Mouse (Mus musculus): ENCODE measurements around the gene Krt36. TPM values are rescaled to one million over a fixed set of nuclear protein-coding genes. Genes with fewer than 3 reads are reported as not detected.

Krt36 gene
- polyA plus RNA-seq, 1 experiment = not detected

- no peak within 1 kb of the TSS for H3K4me3 ChIP-seq (ENCODE audit: insufficient read depth, low read length)
- no peaks in the 10 kb centered on the region for H3K4me1 ChIP-seq (ENCODE audit: control insufficient read depth, insufficient read depth, low read length)
- no peak within 1 kb of the TSS for H3K27ac ChIP-seq (ENCODE audit: insufficient read depth, low read length)
- TF ChIP-seq POLR2A (IDR thresholded peaks at IDR 0.05; ENCODE audit: low read depth, low read length) (no peak), CTCF (IDR thresholded peaks at IDR 0.05; ENCODE audit: borderline replicate concordance, insufficient read depth, low read length) (no peak)
Observed at GRCm38 (mm10) chr11:100096141-100096540, 9.3 kb downstream of the Krt36 start, which contains the start of gene Krt35. Krt35 (minus strand) TSS chr11:100096241.

GRCm38 (mm10) chr11:100088378-100089025 is 16.9 kb downstream of the Krt36 start:
- Histone ChIP-seq H3K27ac (ENCODE audit: insufficient read depth, low read length) (no peak overlapping the region), H3K4me3 (ENCODE audit: insufficient read depth, low read length) (no peak overlapping the region), H3K4me1 (ENCODE audit: control insufficient read depth, insufficient read depth, low read length) (no peaks in the 10 kb centered on the region)
- TF ChIP-seq POLR2A (IDR thresholded peaks at IDR 0.05; ENCODE audit: low read depth, low read length) (no peak), CTCF (IDR thresholded peaks at IDR 0.05; ENCODE audit: borderline replicate concordance, insufficient read depth, low read length) (no peak)

GRCm38 (mm10) chr11:100087861-100088260 is 17.6 kb downstream of the Krt36 start, which contains the start of gene Krt32:
Krt32 (minus strand) TSS chr11:100088226.
- Histone ChIP-seq H3K4me3 (ENCODE audit: insufficient read depth, low read length) (no peak within 1 kb of the TSS), H3K4me1 (ENCODE audit: control insufficient read depth, insufficient read depth, low read length) (no peaks in the 10 kb centered on the region), H3K27ac (ENCODE audit: insufficient read depth, low read length) (no peak within 1 kb of the TSS)
- TF ChIP-seq POLR2A (IDR thresholded peaks at IDR 0.05; ENCODE audit: low read depth, low read length) (no peak), CTCF (IDR thresholded peaks at IDR 0.05; ENCODE audit: borderline replicate concordance, insufficient read depth, low read length) (no peak)

GRCm38 (mm10) chr11:100073873-100074272 is 31.6 kb downstream of the Krt36 start:
- H3K4me3 ChIP-seq (ENCODE audit: insufficient read depth, low read length) = no peak overlapping the region
- H3K4me1 ChIP-seq (ENCODE audit: control insufficient read depth, insufficient read depth, low read length) = no peaks in the 10 kb centered on the region
- no peak overlapping the region for H3K27ac ChIP-seq (ENCODE audit: insufficient read depth, low read length)
- TF ChIP-seq CTCF (IDR thresholded peaks at IDR 0.05; ENCODE audit: borderline replicate concordance, insufficient read depth, low read length) (no peak), POLR2A (IDR thresholded peaks at IDR 0.05; ENCODE audit: low read depth, low read length) (no peak)

- no peak for TF ChIP-seq CTCF (IDR thresholded peaks at IDR 0.05; ENCODE audit: borderline replicate concordance, insufficient read depth, low read length)
- TF ChIP-seq POLR2A (IDR thresholded peaks at IDR 0.05; ENCODE audit: low read depth, low read length) = no peak
- Histone ChIP-seq H3K4me3 (ENCODE audit: insufficient read depth, low read length) (no peak overlapping the region), H3K27ac (ENCODE audit: insufficient read depth, low read length) (no peak overlapping the region), H3K4me1 (ENCODE audit: control insufficient read depth, insufficient read depth, low read length) (no peaks in the 10 kb centered on the region)
Observed at GRCm38 (mm10) chr11:100067293-100068036, 38.0 kb downstream of the Krt36 start.

GRCm38 (mm10) chr11:100066236-100067010 is 39.0 kb downstream of the Krt36 start:
- no peaks in the 10 kb centered on the region for H3K4me1 ChIP-seq (ENCODE audit: control insufficient read depth, insufficient read depth, low read length)
- TF ChIP-seq CTCF (IDR thresholded peaks at IDR 0.05; ENCODE audit: borderline replicate concordance, insufficient read depth, low read length) (no peak), POLR2A (IDR thresholded peaks at IDR 0.05; ENCODE audit: low read depth, low read length) (no peak)
- no peak overlapping the region for H3K27ac ChIP-seq (ENCODE audit: insufficient read depth, low read length)
- no peak overlapping the region for H3K4me3 ChIP-seq (ENCODE audit: insufficient read depth, low read length)

- Histone ChIP-seq H3K27ac (ENCODE audit: insufficient read depth, low read length) (no peak overlapping the region), H3K4me3 (ENCODE audit: insufficient read depth, low read length) (no peak overlapping the region), H3K4me1 (ENCODE audit: control insufficient read depth, insufficient read depth, low read length) (peaks cover 11% of the 10 kb centered on the region)
- TF ChIP-seq CTCF (IDR thresholded peaks at IDR 0.05; ENCODE audit: borderline replicate concordance, insufficient read depth, low read length) (no peak), POLR2A (IDR thresholded peaks at IDR 0.05; ENCODE audit: low read depth, low read length) (no peak)
Observed at GRCm38 (mm10) chr11:100058875-100059274, 46.6 kb downstream of the Krt36 start.

GRCm38 (mm10) chr11:100055686-100056655 is 49.5 kb downstream of the Krt36 start:
- Histone ChIP-seq H3K4me3 (ENCODE audit: insufficient read depth, low read length) (no peak overlapping the region), H3K27ac (ENCODE audit: insufficient read depth, low read length) (peak overlapping the region; percentile 31; the same call in 1 of the 2 replicates), H3K4me1 (ENCODE audit: control insufficient read depth, insufficient read depth, low read length) (peaks cover 11% of the 10 kb centered on the region)
- no peak for TF ChIP-seq POLR2A (IDR thresholded peaks at IDR 0.05; ENCODE audit: low read depth, low read length)
- no peak for TF ChIP-seq CTCF (IDR thresholded peaks at IDR 0.05; ENCODE audit: borderline replicate concordance, insufficient read depth, low read length)

Other genes starting within 250 kb of the Krt36 start
- gene Gm11568, start 247.7 kb downstream of the Krt36 start, polyA plus RNA-seq (2011; ENCODE audit: insufficient read length, low read depth, missing spikeins) = not detected in 2 replicates
- gene Gm11559, start 241.2 kb downstream of the Krt36 start, polyA plus RNA-seq (2011; ENCODE audit: insufficient read length, low read depth, missing spikeins) = not detected in 2 replicates
- gene Krtap9-1, start 232.2 kb downstream of the Krt36 start, polyA plus RNA-seq (2011; ENCODE audit: insufficient read length, low read depth, missing spikeins) = not detected in 2 replicates
- gene Gm11567, start 226.4 kb downstream of the Krt36 start, polyA plus RNA-seq (2011; ENCODE audit: insufficient read length, low read depth, missing spikeins) = not detected in 2 replicates
- not detected in 2 replicates for gene Krtap31-1, start 197.7 kb downstream of the Krt36 start, polyA plus RNA-seq (2011; ENCODE audit: insufficient read length, low read depth, missing spikeins)
- not detected in 2 replicates for gene Gm11565, start 190.9 kb downstream of the Krt36 start, polyA plus RNA-seq (2011; ENCODE audit: insufficient read length, low read depth, missing spikeins)
- gene Krtap31-2, start 169.3 kb downstream of the Krt36 start, polyA plus RNA-seq (2011; ENCODE audit: insufficient read length, low read depth, missing spikeins) = not detected in 2 replicates
- not detected in 2 replicates for gene Krtap9-5, start 157.2 kb downstream of the Krt36 start, polyA plus RNA-seq (2011; ENCODE audit: insufficient read length, low read depth, missing spikeins)
- not detected in 2 replicates for gene Krtap29-1, start 126.6 kb downstream of the Krt36 start, polyA plus RNA-seq (2011; ENCODE audit: insufficient read length, low read depth, missing spikeins)
- gene Krtap16-1, start 119.0 kb downstream of the Krt36 start, polyA plus RNA-seq (2011; ENCODE audit: insufficient read length, low read depth, missing spikeins) = not detected in 2 replicates
- gene Krtap17-1, start 111.6 kb downstream of the Krt36 start, polyA plus RNA-seq (2011; ENCODE audit: insufficient read length, low read depth, missing spikeins) = not detected in 2 replicates
- gene Krt33a, start 89.4 kb downstream of the Krt36 start, polyA plus RNA-seq (2011; ENCODE audit: insufficient read length, low read depth, missing spikeins) = not detected in 2 replicates
- gene Krt33b, start 75.8 kb downstream of the Krt36 start, polyA plus RNA-seq (2011; ENCODE audit: insufficient read length, low read depth, missing spikeins) = not detected in 2 replicates
- gene Krt34, start 64.1 kb downstream of the Krt36 start, polyA plus RNA-seq (2011; ENCODE audit: insufficient read length, low read depth, missing spikeins) = not detected in 2 replicates
- not detected in 2 replicates for gene Krt31, start 55.1 kb downstream of the Krt36 start, polyA plus RNA-seq (2011; ENCODE audit: insufficient read length, low read depth, missing spikeins)
- gene Krt32, start 17.4 kb downstream of the Krt36 start, polyA plus RNA-seq (2011; ENCODE audit: insufficient read length, low read depth, missing spikeins) = not detected in 2 replicates
- not detected in 2 replicates for gene Krt35, start 9.4 kb downstream of the Krt36 start, polyA plus RNA-seq (2011; ENCODE audit: insufficient read length, low read depth, missing spikeins)
- not detected in 2 replicates for gene Krt13, start 15.9 kb upstream of the Krt36 start, polyA plus RNA-seq (2011; ENCODE audit: insufficient read length, low read depth, missing spikeins)
- not detected in 2 replicates for gene Krt15, start 30.3 kb upstream of the Krt36 start, polyA plus RNA-seq (2011; ENCODE audit: insufficient read length, low read depth, missing spikeins)
- 4.7 and 10.8 TPM in 2 replicates for gene Krt19, start 43.0 kb upstream of the Krt36 start, polyA plus RNA-seq (2011; ENCODE audit: insufficient read length, low read depth, missing spikeins)
- gene Krt9, start 87.6 kb upstream of the Krt36 start, polyA plus RNA-seq (2011; ENCODE audit: insufficient read length, low read depth, missing spikeins) = not detected in 2 replicates
- gene Krt14, start 101.9 kb upstream of the Krt36 start, polyA plus RNA-seq (2011; ENCODE audit: insufficient read length, low read depth, missing spikeins) = not detected in 2 replicates
- not detected in 2 replicates for gene Krt16, start 143.3 kb upstream of the Krt36 start, polyA plus RNA-seq (2011; ENCODE audit: insufficient read length, low read depth, missing spikeins)
- not detected in 2 replicates for gene Krt17, start 155.4 kb upstream of the Krt36 start, polyA plus RNA-seq (2011; ENCODE audit: insufficient read length, low read depth, missing spikeins)
- gene Krt42, start 164.2 kb upstream of the Krt36 start, polyA plus RNA-seq (2011; ENCODE audit: insufficient read length, low read depth, missing spikeins) = not detected in 2 replicates
- 960 and 1,192 TPM in 2 replicates for gene Eif1, start 214.3 kb upstream of the Krt36 start, polyA plus RNA-seq (2011; ENCODE audit: insufficient read length, low read depth, missing spikeins)
- gene Gast, start 228.8 kb upstream of the Krt36 start, polyA plus RNA-seq (2011; ENCODE audit: insufficient read length, low read depth, missing spikeins) = not detected in 2 replicates